ENCODE assay signal across 8 mouse cellular contexts in genomic region chr4:95733397-95734249, GRCm38 (mm10).
DNase-seq lines count a peak whose midpoint lies in the region; ATAC-seq lines count a peak whose summit lies in the region.

No protein-coding gene starts in this region.

- no peak overlapping the region for H3K27ac ChIP-seq in midbrain, embryonic 11.5 days (ENCODE audit: low read depth, low read length)
- H3K27ac ChIP-seq in midbrain, embryonic 10.5 days (replicated peaks), result no peak overlapping the region
- H3K27ac ChIP-seq in embryonic facial prominence, embryonic 11.5 days (replicated peaks; ENCODE audit: low read depth, low read length), result no peak overlapping the region

- H3K9me3 ChIP-seq in midbrain, embryonic 11.5 days (ENCODE audit: control insufficient read depth, low read length), result no peaks in the 10 kb centered on the region
- H3K9me3 ChIP-seq in midbrain, embryonic 10.5 days (replicated peaks), result no peaks in the 10 kb centered on the region
- no peaks in the 10 kb centered on the region for H3K9me3 ChIP-seq in embryonic facial prominence, embryonic 11.5 days (replicated peaks; ENCODE audit: control insufficient read depth, low read length)

- peaks cover 6% of the 10 kb centered on the region; the same call in 1 of the 2 replicates for H3K4me1 ChIP-seq in midbrain, embryonic 11.5 days (ENCODE audit: control insufficient read depth, insufficient read depth, low read length)
- H3K4me1 ChIP-seq in midbrain, embryonic 10.5 days, result peaks cover 20% of the 10 kb centered on the region
- no peaks in the 10 kb centered on the region; the same call in 1 of the 2 replicates for H3K4me1 ChIP-seq in embryonic facial prominence, embryonic 11.5 days (ENCODE audit: control insufficient read depth, insufficient read depth, low read length)

- no peaks in the 10 kb centered on the region for H3K36me3 ChIP-seq in midbrain, embryonic 11.5 days (ENCODE audit: control insufficient read depth, insufficient read depth, low read length)
- H3K36me3 ChIP-seq in midbrain, embryonic 10.5 days, result no peaks in the 10 kb centered on the region
- H3K36me3 ChIP-seq in embryonic facial prominence, embryonic 11.5 days (replicated peaks; ENCODE audit: control insufficient read depth, insufficient read depth, low read depth, low read length), result no peaks in the 10 kb centered on the region

- intact Hi-C loops in left cerebral cortex, postnatal 25 days (cut with DNase I), result no loop called here

- ATAC-seq in midbrain, embryonic 11.5 days (ENCODE audit: low FRiP score), result peak; percentile 67; the same call in 1 of the 2 replicates
- peak; percentile 37; the same call in 1 of the 2 replicates for ATAC-seq in embryonic facial prominence, embryonic 11.5 days (replicated peaks; ENCODE audit: insufficient number of reproducible peaks, low FRiP score, low TSS enrichment, low read depth)
- no peak for ATAC-seq in CD4-positive, CD25-positive, alpha-beta regulatory T cell, adult 4 months

- H3K4me3 ChIP-seq in midbrain, embryonic 11.5 days (ENCODE audit: low read depth, low read length), result no peak overlapping the region
- H3K4me3 ChIP-seq in midbrain, embryonic 10.5 days, result no peak overlapping the region
- no peak overlapping the region for H3K4me3 ChIP-seq in embryonic facial prominence, embryonic 11.5 days (ENCODE audit: low read depth, low read length)

- 46% methylated on average over 6 of the region's 6 CpGs for WGBS in midbrain, embryonic 11.5 days
- WGBS in midbrain, embryonic 10.5 days, result 45% methylated on average over 6 of the region's 6 CpGs
- 19% methylated on average over 6 of the region's 6 CpGs for WGBS in embryonic facial prominence, embryonic 11.5 days

- H3K9ac ChIP-seq in midbrain, embryonic 11.5 days (ENCODE audit: low read length), result no peak overlapping the region
- 0 out of 2 replicates have a peak overlapping the region, but pooled peaks have one; percentile 10 for H3K9ac ChIP-seq in embryonic facial prominence, embryonic 11.5 days (replicated peaks; ENCODE audit: low read length)

- H3K27me3 ChIP-seq in midbrain, embryonic 11.5 days (ENCODE audit: control insufficient read depth, insufficient read depth, low read length), result no peaks in the 10 kb centered on the region
- H3K27me3 ChIP-seq in midbrain, embryonic 10.5 days (ENCODE audit: low read depth, poor library complexity, severe bottlenecking), result no peaks in the 10 kb centered on the region
- no peaks in the 10 kb centered on the region for H3K27me3 ChIP-seq in embryonic facial prominence, embryonic 11.5 days (ENCODE audit: control insufficient read depth, insufficient read depth, low read length)

- H3K4me2 ChIP-seq in midbrain, embryonic 11.5 days, result no peak overlapping the region
- no peak overlapping the region for H3K4me2 ChIP-seq in embryonic facial prominence, embryonic 11.5 days (ENCODE audit: low read depth, low read length)

- DNase-seq in midbrain, embryonic 11.5 days (ENCODE audit: low spot score, missing footprints), result no peak
- no peak for DNase-seq in midbrain, embryonic 10.5 days (ENCODE audit: low spot score)
- DNase-seq in embryonic facial prominence, embryonic 11.5 days (ENCODE audit: low spot score), result peak; percentile 43
- DNase-seq in hindlimb bud, embryonic 11.5 days (ENCODE audit: extremely low spot score, low read depth, low spot score), result peak; percentile 12
- DNase-seq in lung, postnatal 14 days, result peak; percentile 59
- DNase-seq in left cerebral cortex, postnatal 25 days (ENCODE audit: low spot score in 2 of 2), result no peak
- no peak for DNase-seq in urinary bladder, adult 2 months (ENCODE audit: low spot score)

Comparison
In these comparisons a context has a peak if more than half of its experiments do, and no peak if none do; other contexts are left out.
1. DNase-seq: peak in embryonic facial prominence, embryonic 11.5 days (single experiment), hindlimb bud, embryonic 11.5 days (single experiment) and lung, postnatal 14 days (single experiment); none in midbrain, embryonic 11.5 days (single experiment), midbrain, embryonic 10.5 days (single experiment), left cerebral cortex, postnatal 25 days (0 of 2) and urinary bladder, adult 2 months (single experiment).